Mouse (Mus musculus): ENCODE data around the gene Drc3. TPM values are rescaled to one million over a fixed set of nuclear protein-coding genes. Genes with fewer than 3 reads are reported as not detected.

Gene Drc3
- polyA plus RNA-seq, 1 experiment from 2014 or later = 2.8 TPM

- ATAC-seq (ENCODE audit: insufficient read depth) (no peak), DNase-seq (no peak)
- no peak overlapping the region for H3K27ac ChIP-seq (ENCODE audit: low read depth)
- 65% methylated on average over 2 of the region's 2 CpGs for WGBS
- H3K9ac ChIP-seq = no peak overlapping the region
- H3K27me3 ChIP-seq (ENCODE audit: insufficient read depth, low read length) = no peaks in the 10 kb centered on the region
- no peak for TF ChIP-seq CTCF (IDR thresholded peaks at IDR 0.05; ENCODE audit: low read depth)
- H3K9me3 ChIP-seq (ENCODE audit: low read depth, low read length) = no peaks in the 10 kb centered on the region
- H3K36me3 ChIP-seq (ENCODE audit: insufficient read depth) = no peaks in the 10 kb centered on the region
- no peak overlapping the region for H3K4me2 ChIP-seq
- H3K4me1 ChIP-seq (ENCODE audit: insufficient read depth) = peaks cover 3% of the 10 kb centered on the region; the same call in 1 of the 2 replicates
- no peak overlapping the region for H3K4me3 ChIP-seq (ENCODE audit: low read depth, low read length)
Observed at GRCm38 (mm10) chr11:60335771-60336170, 17.4 kb upstream of the Drc3 start.

GRCm38 (mm10) chr11:60338291-60338690 is 14.8 kb upstream of the Drc3 start:
- DNase-seq (peak; percentile 61), ATAC-seq (ENCODE audit: insufficient read depth) (no peak)
- no peaks in the 10 kb centered on the region for H3K9me3 ChIP-seq (ENCODE audit: low read depth, low read length)
- no peak overlapping the region for H3K4me3 ChIP-seq (ENCODE audit: low read depth, low read length)
- peak; percentile 69 for TF ChIP-seq CTCF (IDR thresholded peaks at IDR 0.05; ENCODE audit: low read depth)
- no peaks in the 10 kb centered on the region for H3K36me3 ChIP-seq (ENCODE audit: insufficient read depth)
- H3K4me2 ChIP-seq = no peak overlapping the region
- H3K27ac ChIP-seq (ENCODE audit: low read depth) = no peak overlapping the region
- H3K9ac ChIP-seq = no peak overlapping the region
- no peaks in the 10 kb centered on the region for H3K27me3 ChIP-seq (ENCODE audit: insufficient read depth, low read length)
- H3K4me1 ChIP-seq (ENCODE audit: insufficient read depth) = peaks cover 3% of the 10 kb centered on the region; the same call in 1 of the 2 replicates
- WGBS = 71% methylated on average over 4 of the region's 4 CpGs

GRCm38 (mm10) chr11:60339361-60339760 is 13.8 kb upstream of the Drc3 start:
- no peaks in the 10 kb centered on the region for H3K36me3 ChIP-seq (ENCODE audit: insufficient read depth)
- H3K27ac ChIP-seq (ENCODE audit: low read depth) = no peak overlapping the region
- no peak for TF ChIP-seq CTCF (IDR thresholded peaks at IDR 0.05; ENCODE audit: low read depth)
- H3K9ac ChIP-seq = no peak overlapping the region
- no peak overlapping the region for H3K4me3 ChIP-seq (ENCODE audit: low read depth, low read length)
- ATAC-seq (ENCODE audit: insufficient read depth) = no peak
- H3K4me1 ChIP-seq (ENCODE audit: insufficient read depth) = peaks cover under 1% of the 10 kb centered on the region; the same call in 1 of the 2 replicates
- no peaks in the 10 kb centered on the region for H3K9me3 ChIP-seq (ENCODE audit: low read depth, low read length)
- no peaks in the 10 kb centered on the region for H3K27me3 ChIP-seq (ENCODE audit: insufficient read depth, low read length)
- no peak for DNase-seq
- H3K4me2 ChIP-seq = no peak overlapping the region
- WGBS = 88% methylated on average over 12 of the region's 12 CpGs

DNA sequence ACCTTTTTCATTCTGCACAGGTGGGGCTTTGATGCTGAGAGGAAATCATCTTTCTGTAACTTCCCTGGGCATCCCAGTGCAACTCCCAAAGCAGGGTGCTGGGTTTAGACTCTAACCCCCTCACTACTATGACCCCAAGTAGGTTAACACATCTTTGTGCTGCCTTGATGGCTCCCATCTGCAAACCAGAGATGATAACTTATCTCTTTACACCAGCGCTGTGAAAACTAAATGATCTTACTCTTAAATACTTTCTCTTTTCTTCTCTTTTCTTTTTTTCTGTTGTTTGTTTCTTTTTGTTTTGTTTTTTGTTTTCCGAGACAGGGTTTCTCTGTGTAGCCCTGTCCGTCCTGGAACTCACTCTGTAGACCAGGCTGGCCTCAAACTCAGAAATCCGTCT is 7.3 kb upstream of the Drc3 start:
- H3K27ac ChIP-seq (ENCODE audit: low read depth) = no peak overlapping the region
- H3K4me1 ChIP-seq (ENCODE audit: insufficient read depth) = no peaks in the 10 kb centered on the region
- H3K27me3 ChIP-seq (ENCODE audit: insufficient read depth, low read length) = no peaks in the 10 kb centered on the region
- DNase-seq (no peak), ATAC-seq (ENCODE audit: insufficient read depth) (no peak)
- H3K9me3 ChIP-seq (ENCODE audit: low read depth, low read length) = no peaks in the 10 kb centered on the region
- no peak overlapping the region for H3K9ac ChIP-seq
- no peak overlapping the region for H3K4me2 ChIP-seq
- no peak for TF ChIP-seq CTCF (IDR thresholded peaks at IDR 0.05; ENCODE audit: low read depth)
- no peaks in the 10 kb centered on the region for H3K36me3 ChIP-seq (ENCODE audit: insufficient read depth)
- 85% methylated on average over 4 of the region's 4 CpGs for WGBS
- H3K4me3 ChIP-seq (ENCODE audit: low read depth, low read length) = no peak overlapping the region

DNA sequence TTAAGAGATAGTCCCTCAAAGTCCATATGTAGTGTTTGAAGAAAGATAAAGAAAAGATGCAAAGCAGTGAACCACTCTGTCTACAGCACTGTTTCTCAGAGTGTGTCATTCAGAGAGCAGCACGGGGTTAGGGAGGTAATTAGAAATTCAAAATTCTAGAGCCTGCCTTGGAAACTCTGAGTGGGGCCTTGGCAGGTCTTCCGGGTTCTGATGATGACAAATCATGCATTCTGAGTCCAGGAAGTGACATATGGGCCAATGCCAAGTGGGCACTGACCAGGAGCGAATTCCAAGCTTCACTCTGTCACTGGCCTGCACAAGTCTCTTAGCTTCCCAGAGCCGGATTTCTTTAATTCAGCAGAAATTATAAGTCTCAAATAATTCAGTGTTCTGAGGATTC is 6.6 kb upstream of the Drc3 start:
- H3K4me1 ChIP-seq (ENCODE audit: insufficient read depth) = peaks cover 6% of the 10 kb centered on the region
- TF ChIP-seq CTCF (IDR thresholded peaks at IDR 0.05; ENCODE audit: low read depth) = no peak
- WGBS = 57% methylated on average over 4 of the region's 4 CpGs
- H3K4me3 ChIP-seq (ENCODE audit: low read depth, low read length) = no peak overlapping the region
- peak overlapping the region; percentile 12; the same call in 1 of the 2 replicates for H3K27ac ChIP-seq (ENCODE audit: low read depth)
- DNase-seq (peak; percentile 59), ATAC-seq (ENCODE audit: insufficient read depth) (no peak)
- no peak overlapping the region for H3K9ac ChIP-seq
- H3K27me3 ChIP-seq (ENCODE audit: insufficient read depth, low read length) = no peaks in the 10 kb centered on the region
- no peak overlapping the region for H3K4me2 ChIP-seq
- no peaks in the 10 kb centered on the region for H3K9me3 ChIP-seq (ENCODE audit: low read depth, low read length)
- no peaks in the 10 kb centered on the region for H3K36me3 ChIP-seq (ENCODE audit: insufficient read depth)

- no peak for TF ChIP-seq CTCF (IDR thresholded peaks at IDR 0.05; ENCODE audit: low read depth)
- H3K9me3 ChIP-seq (ENCODE audit: low read depth, low read length) = no peaks in the 10 kb centered on the region
- peak overlapping the region; percentile 76 for H3K4me2 ChIP-seq
- H3K4me3 ChIP-seq (ENCODE audit: low read depth, low read length) = peak overlapping the region; percentile 64
- H3K27ac ChIP-seq (ENCODE audit: low read depth) = no peak overlapping the region
- peak overlapping the region; percentile 68; the same call in 1 of the 2 replicates for H3K9ac ChIP-seq
- no peak for ATAC-seq (ENCODE audit: insufficient read depth)
- no peaks in the 10 kb centered on the region for H3K27me3 ChIP-seq (ENCODE audit: insufficient read depth, low read length)
- WGBS = 30% methylated on average over 2 of the region's 2 CpGs
- peak; percentile 33 for DNase-seq
- peaks cover 8% of the 10 kb centered on the region for H3K4me1 ChIP-seq (ENCODE audit: insufficient read depth)
- no peaks in the 10 kb centered on the region for H3K36me3 ChIP-seq (ENCODE audit: insufficient read depth)
Observed at GRCm38 (mm10) chr11:60351388-60351787, 1.7 kb upstream of the Drc3 start.

DNA sequence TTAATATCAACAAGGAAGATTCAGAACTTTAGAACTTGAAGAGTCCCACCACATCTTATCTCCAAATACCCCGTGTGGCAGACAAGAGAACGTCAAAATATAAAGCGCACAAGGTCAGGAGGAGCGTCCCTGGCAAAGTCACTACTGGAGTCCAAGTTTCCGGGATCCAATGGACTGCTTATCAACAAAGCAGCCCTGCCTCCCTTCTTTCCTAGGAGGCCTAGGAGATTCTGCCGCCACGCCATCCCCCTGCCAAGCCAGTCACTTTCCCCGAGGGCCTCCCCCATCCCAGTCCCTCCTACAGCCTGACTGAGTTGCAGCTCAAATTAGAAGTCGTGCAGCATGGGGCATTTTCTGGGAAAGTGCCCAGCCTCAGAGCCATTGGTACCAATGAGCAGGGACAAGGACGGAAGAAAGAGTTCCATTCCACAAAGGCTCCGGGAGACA is 1.2 kb upstream of the Drc3 start:
- DNase-seq (peak; percentile 29), ATAC-seq (ENCODE audit: insufficient read depth) (no peak)
- Histone ChIP-seq H3K4me3 (ENCODE audit: low read depth, low read length) (peak overlapping the region; percentile 64), H3K4me2 (peak overlapping the region; percentile 76), H3K4me1 (ENCODE audit: insufficient read depth) (peaks cover 8% of the 10 kb centered on the region), H3K36me3 (ENCODE audit: insufficient read depth) (no peaks in the 10 kb centered on the region), H3K9ac (peak overlapping the region; percentile 68), H3K9me3 (ENCODE audit: low read depth, low read length) (no peaks in the 10 kb centered on the region), H3K27me3 (ENCODE audit: insufficient read depth, low read length) (no peaks in the 10 kb centered on the region), H3K27ac (ENCODE audit: low read depth) (0 out of 2 replicates have a peak overlapping the region, but pooled peaks have one; percentile 51)
- 9% methylated on average over 11 of the region's 11 CpGs for WGBS
- no peak for TF ChIP-seq CTCF (IDR thresholded peaks at IDR 0.05; ENCODE audit: low read depth)

All from lung, embryonic 14.5 days (tissue).